Mouse (Mus musculus): ENCODE results near the gene Rhbdf2. TPM values are rescaled to one million over a fixed set of nuclear protein-coding genes. Genes with fewer than 3 reads are reported as not detected.
"Not testable (repeated sequence)": the region's sequence is repeated elsewhere in the genome, so short reads cannot be mapped to it uniquely, and the experiment has no call there.

The Rhbdf2 gene
- 1.7 and 2.1 TPM in 2 replicates for polyA plus RNA-seq (2015; fragmentation: Nextera tagmentation; extraction: Ambion mirVana)

- no peak within 1 kb of the TSS for H3K27ac ChIP-seq (ENCODE audit: low read depth, low read length)
- no peak within 1 kb of the TSS for H3K4me3 ChIP-seq (ENCODE audit: low read length)
- no peaks in the 10 kb centered on the region for H3K36me3 ChIP-seq (ENCODE audit: control insufficient read depth, insufficient read depth, low read length)
- H3K27me3 ChIP-seq (replicated peaks; ENCODE audit: control insufficient read depth, insufficient read depth, low read length) = peaks cover 22% of the 10 kb centered on the region
- H3K4me2 ChIP-seq (ENCODE audit: low read length) = no peak within 1 kb of the TSS
- H3K4me1 ChIP-seq (ENCODE audit: control insufficient read depth, insufficient read depth, low read depth, low read length) = peaks cover 18% of the 10 kb centered on the region
- no peak for ATAC-seq
- WGBS = 73% methylated on average over 10 of the region's 10 CpGs
- no peaks in the 10 kb centered on the region for H3K9me3 ChIP-seq (ENCODE audit: control insufficient read depth, low read length)
- no peak within 1 kb of the TSS for H3K9ac ChIP-seq (ENCODE audit: low read depth, low read length)
Measured at GRCm38 (mm10) chr11:116626299-116627071, at the start of gene Rhbdf2. TSS of gene Rhbdf2 (minus strand) at chr11:116627019.

GRCm38 (mm10) chr11:116676175-116676976, 49.6 kb upstream of the Rhbdf2 start:
- H3K36me3 ChIP-seq (ENCODE audit: control insufficient read depth, insufficient read depth, low read length) = peaks cover 13% of the 10 kb centered on the region

GRCm38 (mm10) chr11:116675429-116675828, 48.6 kb upstream of the Rhbdf2 start:
- peaks cover 13% of the 10 kb centered on the region for H3K36me3 ChIP-seq (ENCODE audit: control insufficient read depth, insufficient read depth, low read length)
- H3K4me1 ChIP-seq (ENCODE audit: control insufficient read depth, insufficient read depth, low read depth, low read length) = peaks cover 17% of the 10 kb centered on the region
- not testable (repeated sequence) for H3K9me3 ChIP-seq (ENCODE audit: control insufficient read depth, low read length); H3K4me2 ChIP-seq (ENCODE audit: low read length); H3K27me3 ChIP-seq (replicated peaks; ENCODE audit: control insufficient read depth, insufficient read depth, low read length); ATAC-seq; H3K4me3 ChIP-seq (ENCODE audit: low read length); H3K9ac ChIP-seq (ENCODE audit: low read depth, low read length); H3K27ac ChIP-seq (ENCODE audit: low read depth, low read length)
- 78% methylated on average over 6 of the region's 6 CpGs for WGBS

More at GRCm38 (mm10) chr11:116676175-116676976, 49.6 kb upstream of the Rhbdf2 start:
- Histone ChIP-seq H3K4me1 (ENCODE audit: control insufficient read depth, insufficient read depth, low read depth, low read length) (peaks cover 11% of the 10 kb centered on the region), H3K9me3 (ENCODE audit: control insufficient read depth, low read length) (no peaks in the 10 kb centered on the region), H3K27me3 (replicated peaks; ENCODE audit: control insufficient read depth, insufficient read depth, low read length) (no peaks in the 10 kb centered on the region), H3K4me3 (ENCODE audit: low read length) (no peak overlapping the region), H3K9ac (ENCODE audit: low read depth, low read length) (no peak overlapping the region), H3K4me2 (ENCODE audit: low read length) (no peak overlapping the region), H3K27ac (ENCODE audit: low read depth, low read length) (no peak overlapping the region)
- WGBS = 91% methylated on average over 14 of the region's 14 CpGs
- no peak for ATAC-seq

- Histone ChIP-seq H3K4me1 (ENCODE audit: control insufficient read depth, insufficient read depth, low read depth, low read length) (peaks cover 20% of the 10 kb centered on the region), H3K9ac (ENCODE audit: low read depth, low read length) (no peak overlapping the region), H3K36me3 (ENCODE audit: control insufficient read depth, insufficient read depth, low read length) (peaks cover 13% of the 10 kb centered on the region), H3K4me2 (ENCODE audit: low read length) (no peak overlapping the region), H3K27me3 (replicated peaks; ENCODE audit: control insufficient read depth, insufficient read depth, low read length) (no peaks in the 10 kb centered on the region), H3K4me3 (ENCODE audit: low read length) (no peak overlapping the region), H3K27ac (ENCODE audit: low read depth, low read length) (no peak overlapping the region), H3K9me3 (ENCODE audit: control insufficient read depth, low read length) (no peaks in the 10 kb centered on the region)
- no peak for ATAC-seq
- 65% methylated on average over 7 of the region's 7 CpGs for WGBS
Measured at GRCm38 (mm10) chr11:116674616-116675379, 48.0 kb upstream of the Rhbdf2 start.

GRCm38 (mm10) chr11:116673410-116673809, 46.6 kb upstream of the Rhbdf2 start:
- peaks cover 27% of the 10 kb centered on the region for H3K4me1 ChIP-seq (ENCODE audit: control insufficient read depth, insufficient read depth, low read depth, low read length)
- 88% methylated on average over 2 of the region's 2 CpGs for WGBS
- H3K9ac ChIP-seq (ENCODE audit: low read depth, low read length) = no peak overlapping the region
- H3K27me3 ChIP-seq (replicated peaks; ENCODE audit: control insufficient read depth, insufficient read depth, low read length) = no peaks in the 10 kb centered on the region
- no peak overlapping the region for H3K4me3 ChIP-seq (ENCODE audit: low read length)
- peaks cover 11% of the 10 kb centered on the region for H3K36me3 ChIP-seq (ENCODE audit: control insufficient read depth, insufficient read depth, low read length)
- no peaks in the 10 kb centered on the region for H3K9me3 ChIP-seq (ENCODE audit: control insufficient read depth, low read length)
- H3K27ac ChIP-seq (ENCODE audit: low read depth, low read length) = no peak overlapping the region
- no peak for ATAC-seq
- no peak overlapping the region for H3K4me2 ChIP-seq (ENCODE audit: low read length)

- H3K4me3 ChIP-seq (ENCODE audit: low read length) = peak overlapping the region; percentile 75
- H3K4me1 ChIP-seq (ENCODE audit: control insufficient read depth, insufficient read depth, low read depth, low read length) = peaks cover 27% of the 10 kb centered on the region
- H3K9ac ChIP-seq (ENCODE audit: low read depth, low read length) = peak overlapping the region; percentile 75
- no peak overlapping the region for H3K27ac ChIP-seq (ENCODE audit: low read depth, low read length)
- H3K9me3 ChIP-seq (ENCODE audit: control insufficient read depth, low read length) = no peaks in the 10 kb centered on the region
- no peaks in the 10 kb centered on the region for H3K27me3 ChIP-seq (replicated peaks; ENCODE audit: control insufficient read depth, insufficient read depth, low read length)
- ATAC-seq = no peak
- peaks cover 11% of the 10 kb centered on the region for H3K36me3 ChIP-seq (ENCODE audit: control insufficient read depth, insufficient read depth, low read length)
- WGBS = 17% methylated on average over 7 of the region's 7 CpGs
- H3K4me2 ChIP-seq (ENCODE audit: low read length) = peak overlapping the region; percentile 83
Measured at GRCm38 (mm10) chr11:116672595-116672994, 45.8 kb upstream of the Rhbdf2 start.

GRCm38 (mm10) chr11:116671845-116672434, 45.1 kb upstream of the Rhbdf2 start:
- peaks cover 10% of the 10 kb centered on the region for H3K36me3 ChIP-seq (ENCODE audit: control insufficient read depth, insufficient read depth, low read length)
- H3K9ac ChIP-seq (ENCODE audit: low read depth, low read length) = peak overlapping the region; percentile 75
- no peak for ATAC-seq
- 0% methylated on average over 24 of the region's 24 CpGs for WGBS
- peaks cover 27% of the 10 kb centered on the region for H3K4me1 ChIP-seq (ENCODE audit: control insufficient read depth, insufficient read depth, low read depth, low read length)
- no peaks in the 10 kb centered on the region for H3K27me3 ChIP-seq (replicated peaks; ENCODE audit: control insufficient read depth, insufficient read depth, low read length)
- no peaks in the 10 kb centered on the region for H3K9me3 ChIP-seq (ENCODE audit: control insufficient read depth, low read length)
- H3K4me3 ChIP-seq (ENCODE audit: low read length) = peak overlapping the region; percentile 75
- peak overlapping the region; percentile 65; the same call in 1 of the 2 replicates for H3K27ac ChIP-seq (ENCODE audit: low read depth, low read length)
- peak overlapping the region; percentile 83 for H3K4me2 ChIP-seq (ENCODE audit: low read length)

- Histone ChIP-seq H3K27ac (ENCODE audit: low read depth, low read length) (peak overlapping the region; percentile 65; the same call in 1 of the 2 replicates), H3K4me3 (ENCODE audit: low read length) (peak overlapping the region; percentile 75), H3K36me3 (ENCODE audit: control insufficient read depth, insufficient read depth, low read length) (peaks cover 8% of the 10 kb centered on the region), H3K9ac (ENCODE audit: low read depth, low read length) (peak overlapping the region; percentile 75), H3K27me3 (replicated peaks; ENCODE audit: control insufficient read depth, insufficient read depth, low read length) (no peaks in the 10 kb centered on the region), H3K9me3 (ENCODE audit: control insufficient read depth, low read length) (no peaks in the 10 kb centered on the region), H3K4me2 (ENCODE audit: low read length) (peak overlapping the region; percentile 83), H3K4me1 (ENCODE audit: control insufficient read depth, insufficient read depth, low read depth, low read length) (peaks cover 27% of the 10 kb centered on the region)
- WGBS = 3% methylated on average over 45 of the region's 45 CpGs
- ATAC-seq = peak; percentile 94
Measured at GRCm38 (mm10) chr11:116671112-116671844, 44.5 kb upstream of the Rhbdf2 start.
